Mouse (Mus musculus) heart, embryonic 10.5 days (tissue): ENCODE data around the gene AK157302. TPM values are rescaled to one million over a fixed set of nuclear protein-coding genes. Genes with fewer than 3 reads are reported as not detected.
"Not testable (repeated sequence)": the region's sequence is repeated elsewhere in the genome, so short reads cannot be mapped to it uniquely, and the experiment has no call there.

Source experiments
- DNase-seq: peaks from one replicate; pipeline ENCODE4 v3.0.0-alpha.2; 2017; ENCODE audit warnings: low spot score
- H3K27ac ChIP-seq: fragments of 300-500 bp; sonication (generic); 2 replicates; pipeline ENCODE4 v1.5.1; 2016; ENCODE audit warnings: mild to moderate bottlenecking
- H3K27me3 ChIP-seq: fragments of 300-500 bp; sonication (generic); 2 replicates; pipeline ENCODE4 v1.6.1; 2016; ENCODE audit warnings: mild to moderate bottlenecking; ENCODE audit not compliant: poor library complexity, insufficient read depth, severe bottlenecking
- H3K36me3 ChIP-seq: fragments of 300-500 bp; sonication (generic); 2 replicates; pipeline ENCODE4 v1.6.1; 2016; ENCODE audit warnings: mild to moderate bottlenecking, moderate library complexity
- H3K4me1 ChIP-seq: fragments of 300-500 bp; sonication (generic); 2 replicates; pipeline ENCODE4 v1.6.1; 2016; ENCODE audit warnings: mild to moderate bottlenecking
- H3K4me3 ChIP-seq: fragments of 300-500 bp; sonication (generic); 2 replicates; pipeline ENCODE4 v1.5.1; 2016; ENCODE audit warnings: mild to moderate bottlenecking, moderate library complexity
- H3K9me3 ChIP-seq: fragments of 300-500 bp; sonication (generic); 2 replicates; pipeline ENCODE4 v1.6.1; 2016; ENCODE audit warnings: mild to moderate bottlenecking, moderate library complexity
- WGBS: fragments of 180-500 bp; shearing (Covaris S2); methylation state at CpG from one replicate; pipeline ENCODE4 v1.1.7; 2016; 5-methylcytosine and 5-hydroxymethylcytosine counted together
- polyA plus RNA-seq: library from polyadenylated mRNA; unstranded; fragments of >200 nt; fragmentation: Nextera tagmentation; extraction: Ambion mirVana; gene quantifications from 2 replicates; pipeline ENCODE4 v1.2.1, GENCODE M21; 2016

AK157302 gene
- 0.21 and 0.53 TPM in 2 replicates for polyA plus RNA-seq

GRCm38 (mm10) chr13:21495080-21495479 lies at the start of gene AK157302:
Gene AK157302, plus strand, starts transcription at chr13:21495223.
- H3K27ac ChIP-seq = no peak within 1 kb of the TSS
- H3K4me1 ChIP-seq = no peaks in the 10 kb centered on the region
- H3K4me3 ChIP-seq = no peak within 1 kb of the TSS
- no peak for DNase-seq
- H3K36me3 ChIP-seq = no peaks in the 10 kb centered on the region
- no peaks in the 10 kb centered on the region for H3K27me3 ChIP-seq
- 92% methylated on average over 21 of the region's 21 CpGs for whole genome bisulfite sequencing
- H3K9me3 ChIP-seq = no peaks in the 10 kb centered on the region

GRCm38 (mm10) chr13:21446796-21447195 lies 48.2 kb upstream of the AK157302 start:
- Histone ChIP-seq H3K9me3 (no peaks in the 10 kb centered on the region), H3K4me1 (peaks cover 3% of the 10 kb centered on the region; the same call in 1 of the 2 replicates), H3K27me3 (no peaks in the 10 kb centered on the region), H3K27ac (no peak overlapping the region), H3K4me3 (no peak overlapping the region), H3K36me3 (peaks cover 64% of the 10 kb centered on the region)
- no peak for DNase-seq
- WGBS = 87% methylated on average over 9 of the region's 9 CpGs

GRCm38 (mm10) chr13:21447856-21448614 lies 47.0 kb upstream of the AK157302 start:
- Histone ChIP-seq H3K9me3 (no peaks in the 10 kb centered on the region), H3K4me3 (no peak overlapping the region), H3K27me3 (no peaks in the 10 kb centered on the region), H3K36me3 (peaks cover 64% of the 10 kb centered on the region), H3K27ac (no peak overlapping the region), H3K4me1 (peaks cover 8% of the 10 kb centered on the region)
- no peak for DNase-seq
- WGBS = 79% methylated on average over 16 of the region's 16 CpGs

GRCm38 (mm10) chr13:21453042-21453441 lies 42.0 kb upstream of the AK157302 start:
- Histone ChIP-seq H3K9me3 (no peaks in the 10 kb centered on the region), H3K27ac (peak overlapping the region; percentile 92), H3K27me3 (no peaks in the 10 kb centered on the region), H3K4me1 (peaks cover 18% of the 10 kb centered on the region), H3K36me3 (peaks cover 17% of the 10 kb centered on the region), H3K4me3 (peak overlapping the region; percentile 83)
- no peak for DNase-seq
- WGBS = 4% methylated on average over 13 of the region's 13 CpGs

- DNase-seq = peak; percentile 92
- H3K9me3 ChIP-seq = no peaks in the 10 kb centered on the region
- H3K27ac ChIP-seq = peak within 1 kb of the TSS; percentile 92
- H3K4me1 ChIP-seq = peaks cover 16% of the 10 kb centered on the region
- peak within 1 kb of the TSS; percentile 83 for H3K4me3 ChIP-seq
- peaks cover 13% of the 10 kb centered on the region; the same call in 1 of the 2 replicates for H3K36me3 ChIP-seq
- WGBS = under 1% methylated on average over 23 of the region's 23 CpGs
- no peaks in the 10 kb centered on the region for H3K27me3 ChIP-seq
Observed at GRCm38 (mm10) chr13:21453449-21453848, 41.6 kb upstream of the AK157302 start, which contains the start of gene Zscan26. Gene Zscan26, minus strand, starts transcription at chr13:21453730.

GRCm38 (mm10) chr13:21454133-21454532 lies 40.9 kb upstream of the AK157302 start:
- H3K9me3 ChIP-seq = no peaks in the 10 kb centered on the region
- no peaks in the 10 kb centered on the region for H3K27me3 ChIP-seq
- peak overlapping the region; percentile 83 for H3K4me3 ChIP-seq
- H3K27ac ChIP-seq = peak overlapping the region; percentile 92; the same call in 1 of the 2 replicates
- 36% methylated on average over 3 of the region's 3 CpGs for WGBS
- H3K36me3 ChIP-seq = 0 out of 2 replicates have a peak, but pooled peaks cover 8% of the 10 kb centered on the region
- H3K4me1 ChIP-seq = peaks cover 16% of the 10 kb centered on the region
- no peak for DNase-seq

- H3K27ac ChIP-seq = peak overlapping the region; percentile 7; the same call in 1 of the 2 replicates
- H3K27me3 ChIP-seq = no peaks in the 10 kb centered on the region
- WGBS = 2% methylated on average over 4 of the region's 4 CpGs
- H3K36me3 ChIP-seq = 0 out of 2 replicates have a peak, but pooled peaks cover 3% of the 10 kb centered on the region
- peaks cover 16% of the 10 kb centered on the region for H3K4me1 ChIP-seq
- peak; percentile 77 for DNase-seq
- H3K9me3 ChIP-seq = no peaks in the 10 kb centered on the region
- H3K4me3 ChIP-seq = no peak overlapping the region
Observed at GRCm38 (mm10) chr13:21456347-21456746, 38.7 kb upstream of the AK157302 start.

- not testable (repeated sequence) for H3K27me3 ChIP-seq
- WGBS = 53% methylated on average over 9 of the region's 9 CpGs
Observed at GRCm38 (mm10) chr13:21462516-21462915, 32.5 kb upstream of the AK157302 start.

GRCm38 (mm10) chr13:21467336-21467735 lies 27.7 kb upstream of the AK157302 start:
- WGBS = 84% methylated on average over 10 of the region's 10 CpGs
- no peaks in the 10 kb centered on the region for H3K9me3 ChIP-seq
- H3K4me1 ChIP-seq = peaks cover 5% of the 10 kb centered on the region; the same call in 1 of the 2 replicates
- H3K36me3 ChIP-seq = no peaks in the 10 kb centered on the region
- H3K27ac ChIP-seq = no peak overlapping the region
- H3K27me3 ChIP-seq = no peaks in the 10 kb centered on the region
- H3K4me3 ChIP-seq = 0 out of 2 replicates have a peak overlapping the region, but pooled peaks have one; percentile 75
- DNase-seq = peak; percentile 53

More at GRCm38 (mm10) chr13:21462516-21462915, 32.5 kb upstream of the AK157302 start:
- H3K9me3 ChIP-seq, H3K4me3 ChIP-seq, H3K4me1 ChIP-seq, H3K27ac ChIP-seq, H3K36me3 ChIP-seq: not testable (repeated sequence)
- DNase-seq = peak; percentile 60

GRCm38 (mm10) chr13:21468061-21469019 lies 26.7 kb upstream of the AK157302 start, which contains the start of gene Nkapl:
Gene Nkapl, minus strand, starts transcription at chr13:21468509.
- peak within 1 kb of the TSS; percentile 75 for H3K4me3 ChIP-seq
- no peaks in the 10 kb centered on the region for H3K27me3 ChIP-seq
- H3K9me3 ChIP-seq = no peaks in the 10 kb centered on the region
- WGBS = 1% methylated on average over 54 of the region's 54 CpGs
- peak; percentile 95 for DNase-seq
- no peaks in the 10 kb centered on the region for H3K36me3 ChIP-seq
- H3K27ac ChIP-seq = peak within 1 kb of the TSS; percentile 93
- H3K4me1 ChIP-seq = peaks cover 5% of the 10 kb centered on the region; the same call in 1 of the 2 replicates

GRCm38 (mm10) chr13:21469097-21469496 lies 25.9 kb upstream of the AK157302 start:
- H3K4me3 ChIP-seq = peak overlapping the region; percentile 75
- H3K36me3 ChIP-seq = no peaks in the 10 kb centered on the region
- H3K9me3 ChIP-seq = no peaks in the 10 kb centered on the region
- H3K27ac ChIP-seq = no peak overlapping the region
- H3K4me1 ChIP-seq = peaks cover 5% of the 10 kb centered on the region; the same call in 1 of the 2 replicates
- no peak for DNase-seq
- WGBS = 8% methylated on average over 9 of the region's 9 CpGs
- no peaks in the 10 kb centered on the region for H3K27me3 ChIP-seq

GRCm38 (mm10) chr13:21472427-21472826 lies 22.6 kb upstream of the AK157302 start:
- Histone ChIP-seq H3K4me3 (no peak overlapping the region), H3K4me1 (peaks cover 5% of the 10 kb centered on the region; the same call in 1 of the 2 replicates), H3K27ac (no peak overlapping the region), H3K27me3 (no peaks in the 10 kb centered on the region), H3K9me3 (no peaks in the 10 kb centered on the region), H3K36me3 (no peaks in the 10 kb centered on the region)
- WGBS = 21% methylated on average over 4 of the region's 4 CpGs
- DNase-seq = no peak
